Mouse (Mus musculus): ENCODE measurements around the gene Card11. TPM values are rescaled to one million over a fixed set of nuclear protein-coding genes. Genes with fewer than 3 reads are reported as not detected.

Card11 gene
- polyA plus RNA-seq, 1 experiment from 2014 or later: 0.42 TPM

DNA sequence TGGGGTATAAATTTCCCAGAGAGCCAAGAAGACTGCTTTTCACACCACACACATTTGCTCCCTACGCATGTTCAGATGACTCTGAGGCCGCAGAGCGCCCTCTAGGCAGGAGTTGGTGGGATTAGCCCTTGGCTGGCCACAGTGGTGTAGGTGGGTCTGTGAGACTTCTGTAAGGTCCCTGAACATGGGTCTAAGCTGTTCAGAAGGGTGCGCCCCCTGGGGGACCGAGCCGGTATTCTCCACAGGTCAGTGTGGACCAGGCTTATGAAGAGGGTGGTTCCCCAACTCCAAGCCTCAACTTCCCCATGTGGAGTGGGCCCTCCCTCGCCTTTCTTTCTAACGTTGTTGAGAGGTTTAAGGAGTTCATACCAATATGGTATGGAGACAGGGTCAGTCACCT lies 110.8 kb downstream of the Card11 start:
- H3K4me3 ChIP-seq: no peak overlapping the region
- peaks cover 4% of the 10 kb centered on the region; the same call in 1 of the 2 replicates for H3K9me3 ChIP-seq
- 45% methylated on average over 8 of the region's 8 CpGs for WGBS
- H3K9ac ChIP-seq: no peak overlapping the region
- peaks cover 27% of the 10 kb centered on the region for H3K4me1 ChIP-seq
- no peak for ATAC-seq (ENCODE audit: low FRiP score, low read depth)
- no peaks in the 10 kb centered on the region for H3K27me3 ChIP-seq
- no peaks in the 10 kb centered on the region for H3K36me3 ChIP-seq
- H3K27ac ChIP-seq: peak overlapping the region; percentile 28; the same call in 1 of the 2 replicates
- H3K4me2 ChIP-seq (replicated peaks): no peak overlapping the region

DNA sequence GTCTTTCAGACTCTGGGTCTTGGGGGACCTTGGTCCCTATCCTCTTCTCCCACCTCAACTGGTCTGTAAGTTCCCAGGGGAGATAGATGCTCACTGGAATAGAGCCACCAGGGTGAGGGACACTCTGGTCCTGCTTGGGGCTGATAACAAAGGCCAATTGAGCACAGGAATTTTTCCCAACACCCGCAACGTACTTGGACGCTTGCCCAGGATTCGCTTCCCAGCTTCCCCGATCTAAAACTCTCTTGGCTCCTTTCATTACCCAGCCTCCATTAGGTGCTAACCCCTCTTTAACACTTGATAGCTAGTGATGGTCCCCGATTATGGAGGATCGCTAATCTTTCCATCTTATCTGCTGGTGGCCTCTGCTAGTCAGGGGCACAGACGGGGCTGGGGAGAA lies 112.5 kb downstream of the Card11 start:
- H3K4me3 ChIP-seq: no peak overlapping the region
- WGBS: 76% methylated on average over 8 of the region's 8 CpGs

DNA sequence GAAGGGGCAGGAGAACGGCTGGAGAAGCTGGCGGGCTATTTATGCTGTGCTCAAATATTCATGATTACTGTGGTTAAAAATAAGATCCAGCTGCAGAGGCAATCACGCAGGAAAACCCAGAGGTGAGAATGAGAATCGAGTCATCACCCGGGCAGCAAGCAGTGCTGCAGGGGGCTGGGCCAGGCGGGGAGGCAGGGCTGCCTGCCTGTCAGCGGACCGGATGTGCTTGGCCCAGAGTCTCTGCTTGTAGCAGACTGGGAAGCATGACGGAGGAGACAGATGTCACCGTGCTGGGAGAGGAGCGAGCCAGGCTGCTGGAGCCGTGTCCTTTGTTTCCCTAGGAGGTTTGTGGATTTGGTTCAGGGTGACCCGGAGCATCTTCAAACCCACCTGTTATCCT lies 115.4 kb downstream of the Card11 start:
- Histone ChIP-seq H3K27me3 (no peaks in the 10 kb centered on the region), H3K9me3 (peaks cover 6% of the 10 kb centered on the region; the same call in 1 of the 2 replicates), H3K4me2 (replicated peaks) (no peak overlapping the region), H3K9ac (no peak overlapping the region), H3K4me3 (no peak overlapping the region), H3K4me1 (peaks cover 12% of the 10 kb centered on the region), H3K27ac (no peak overlapping the region), H3K36me3 (no peaks in the 10 kb centered on the region)
- WGBS: 33% methylated on average over 13 of the region's 13 CpGs
- no peak for ATAC-seq (ENCODE audit: low FRiP score, low read depth)

More for the DNA sequence above, 112.5 kb downstream of the Card11 start:
- H3K9ac ChIP-seq: no peak overlapping the region
- no peaks in the 10 kb centered on the region for H3K27me3 ChIP-seq
- peaks cover 27% of the 10 kb centered on the region for H3K4me1 ChIP-seq
- H3K36me3 ChIP-seq: no peaks in the 10 kb centered on the region
- no peak overlapping the region for H3K4me2 ChIP-seq (replicated peaks)
- no peak for ATAC-seq (ENCODE audit: low FRiP score, low read depth)
- H3K9me3 ChIP-seq: peaks cover 6% of the 10 kb centered on the region; the same call in 1 of the 2 replicates
- H3K27ac ChIP-seq: no peak overlapping the region

DNA sequence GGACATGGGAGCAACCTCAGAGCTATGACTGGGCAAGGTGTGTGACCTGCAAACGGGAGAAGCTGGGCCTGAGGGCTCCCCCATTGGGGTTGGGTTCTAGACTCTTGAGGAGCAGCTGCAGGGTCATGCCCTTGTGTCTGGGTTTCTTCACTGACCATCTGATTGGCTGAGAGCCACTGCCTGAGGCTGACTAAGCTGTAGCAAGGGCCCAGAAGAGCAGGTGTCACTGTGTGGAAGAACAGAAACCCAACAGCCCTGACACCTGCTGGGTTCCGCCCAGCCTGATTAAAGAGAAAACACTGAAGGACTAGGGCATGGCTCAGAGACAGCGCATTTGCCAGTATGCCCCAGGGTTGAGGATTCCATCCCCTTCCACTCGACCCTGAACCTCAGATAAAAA lies 118.0 kb downstream of the Card11 start:
- Histone ChIP-seq H3K36me3 (no peaks in the 10 kb centered on the region), H3K9me3 (peaks cover 6% of the 10 kb centered on the region; the same call in 1 of the 2 replicates), H3K4me2 (replicated peaks) (no peak overlapping the region), H3K4me1 (peaks cover 5% of the 10 kb centered on the region; the same call in 1 of the 2 replicates), H3K27me3 (no peaks in the 10 kb centered on the region), H3K27ac (no peak overlapping the region), H3K4me3 (no peak overlapping the region), H3K9ac (no peak overlapping the region)
- WGBS: 74% methylated on average over 4 of the region's 4 CpGs
- no peak for ATAC-seq (ENCODE audit: low FRiP score, low read depth)

DNA sequence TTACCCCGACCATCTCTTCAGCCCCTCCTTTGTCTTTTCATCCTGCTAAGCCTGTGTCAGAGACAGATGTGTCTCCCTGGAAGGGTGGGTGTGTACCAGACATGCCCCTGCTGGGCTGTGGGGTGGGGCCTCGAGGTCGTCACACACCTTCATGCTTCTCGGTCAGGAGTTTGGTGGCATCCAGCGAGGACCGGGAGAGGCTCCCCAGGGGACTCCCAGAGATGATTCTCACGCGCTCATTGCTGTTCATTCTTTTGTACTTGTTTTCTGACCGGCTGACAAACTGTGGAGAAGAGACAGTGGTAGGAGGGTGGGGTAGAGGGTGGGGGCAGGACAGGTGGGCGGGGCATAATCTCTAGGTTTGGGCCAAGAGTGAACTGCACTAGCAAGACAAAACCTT lies 120.2 kb downstream of the Card11 start:
- no peak overlapping the region for H3K4me3 ChIP-seq
- H3K4me2 ChIP-seq (replicated peaks): no peak overlapping the region
- 48% methylated on average over 10 of the region's 10 CpGs for WGBS

DNA sequence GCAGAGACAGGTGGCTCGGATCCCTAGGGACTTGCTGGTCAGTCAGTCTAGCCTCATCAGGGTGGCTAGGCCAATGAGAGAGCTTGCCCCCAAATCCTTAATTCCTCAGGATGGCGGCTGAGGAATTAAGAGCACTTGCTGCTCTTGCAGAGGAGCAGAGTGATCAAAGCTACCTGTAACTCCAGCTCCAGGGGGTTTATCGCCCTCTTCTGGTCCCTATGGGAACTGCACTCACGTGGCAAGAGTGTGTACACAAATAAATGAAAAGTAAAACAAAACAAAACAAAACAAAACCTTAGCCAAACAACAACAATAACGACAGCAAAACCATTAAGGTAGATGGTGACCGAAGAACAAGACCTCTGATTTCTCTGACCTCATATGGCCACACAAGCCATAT lies 121.7 kb downstream of the Card11 start:
- H3K9ac ChIP-seq: no peak overlapping the region
- no peak overlapping the region for H3K27ac ChIP-seq
- no peaks in the 10 kb centered on the region for H3K36me3 ChIP-seq
- ATAC-seq (ENCODE audit: low FRiP score, low read depth): no peak
- H3K4me2 ChIP-seq (replicated peaks): no peak overlapping the region
- no peak overlapping the region for H3K4me3 ChIP-seq
- WGBS: 67% methylated on average over 6 of the region's 6 CpGs
- H3K4me1 ChIP-seq: peaks cover 2% of the 10 kb centered on the region; the same call in 1 of the 2 replicates
- H3K27me3 ChIP-seq: peaks cover under 1% of the 10 kb centered on the region; the same call in 1 of the 2 replicates
- H3K9me3 ChIP-seq: peaks cover 7% of the 10 kb centered on the region; the same call in 1 of the 2 replicates

More for the DNA sequence above, 120.2 kb downstream of the Card11 start:
- Histone ChIP-seq H3K9me3 (0 out of 2 replicates have a peak, but pooled peaks cover 5% of the 10 kb centered on the region), H3K4me1 (peaks cover 4% of the 10 kb centered on the region; the same call in 1 of the 2 replicates), H3K36me3 (no peaks in the 10 kb centered on the region), H3K27ac (no peak overlapping the region), H3K27me3 (no peaks in the 10 kb centered on the region), H3K9ac (no peak overlapping the region)
- no peak for ATAC-seq (ENCODE audit: low FRiP score, low read depth)

DNA sequence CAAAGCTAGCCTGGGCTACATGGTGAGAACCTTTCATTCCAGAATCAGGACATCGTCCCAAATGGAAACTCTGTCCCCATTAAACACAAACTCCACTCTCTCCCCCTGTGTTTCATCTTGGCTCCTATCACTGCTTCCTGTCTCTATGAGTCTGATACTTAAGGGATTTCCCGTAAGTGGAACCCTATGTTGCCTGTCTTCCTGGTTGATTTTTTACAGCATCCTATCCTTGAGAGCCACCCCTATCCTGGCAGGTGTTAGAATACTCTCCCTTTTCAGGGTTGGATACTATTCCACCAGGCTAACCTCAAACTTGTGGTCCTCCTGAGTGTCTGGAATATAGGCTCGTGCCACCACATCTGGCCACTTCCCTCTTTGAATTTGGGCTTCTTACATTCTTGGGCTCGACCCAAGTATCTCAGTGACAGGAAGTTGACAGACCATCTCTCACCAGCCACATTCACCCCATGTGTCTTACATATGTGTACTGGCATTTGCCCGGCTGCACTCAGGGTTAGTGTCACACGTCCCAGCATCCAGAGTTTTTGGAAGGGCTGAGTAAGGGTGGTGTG lies 126.6 kb downstream of the Card11 start:
- Histone ChIP-seq H3K27ac (no peak overlapping the region), H3K9ac (no peak overlapping the region), H3K27me3 (peaks cover 5% of the 10 kb centered on the region; the same call in 1 of the 2 replicates), H3K9me3 (peaks cover 7% of the 10 kb centered on the region; the same call in 1 of the 2 replicates), H3K4me1 (peaks cover 37% of the 10 kb centered on the region), H3K36me3 (no peaks in the 10 kb centered on the region), H3K4me2 (replicated peaks) (peak overlapping the region; percentile 52; the same call in 1 of the 2 replicates), H3K4me3 (no peak overlapping the region)
- 75% methylated on average over 6 of the region's 6 CpGs for WGBS
- no peak for ATAC-seq (ENCODE audit: low FRiP score, low read depth)

DNA sequence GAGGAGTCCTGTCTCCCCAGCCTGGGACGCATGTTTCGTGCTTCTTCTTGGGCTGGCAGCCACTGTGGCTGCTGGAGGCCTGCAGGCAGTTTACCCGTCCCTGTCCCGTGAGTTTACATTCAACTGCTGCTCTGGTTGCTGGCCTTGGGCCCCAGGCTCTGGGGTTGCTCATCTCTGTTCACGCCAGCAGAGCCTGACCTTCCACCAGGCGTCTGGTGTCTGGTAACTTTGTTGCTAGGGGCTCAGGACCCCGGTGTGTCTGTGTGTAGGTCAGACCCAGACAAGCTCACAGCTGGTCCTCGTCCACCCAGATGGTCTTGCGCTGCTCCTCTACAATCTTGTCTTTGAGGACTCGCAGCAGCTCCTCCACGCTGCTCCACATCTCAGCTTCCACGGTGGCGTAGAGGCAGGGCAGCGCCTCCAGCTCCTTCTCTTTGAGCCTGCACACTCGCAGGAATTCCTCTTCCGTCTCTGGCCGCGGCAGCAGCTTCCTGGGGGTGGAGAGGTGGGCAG lies 127.3 kb downstream of the Card11 start:
- peak; percentile 18; the same call in 1 of the 2 replicates for ATAC-seq (ENCODE audit: low FRiP score, low read depth)
- Histone ChIP-seq H3K4me3 (peak overlapping the region; percentile 10; the same call in 1 of the 2 replicates), H3K36me3 (no peaks in the 10 kb centered on the region), H3K4me2 (replicated peaks) (peak overlapping the region; percentile 52), H3K27ac (no peak overlapping the region), H3K9ac (0 out of 2 replicates have a peak overlapping the region, but pooled peaks have one; percentile 1), H3K4me1 (peaks cover 37% of the 10 kb centered on the region), H3K9me3 (peaks cover 4% of the 10 kb centered on the region; the same call in 1 of the 2 replicates), H3K27me3 (peaks cover 5% of the 10 kb centered on the region; the same call in 1 of the 2 replicates)
- WGBS: 9% methylated on average over 18 of the region's 18 CpGs

DNA sequence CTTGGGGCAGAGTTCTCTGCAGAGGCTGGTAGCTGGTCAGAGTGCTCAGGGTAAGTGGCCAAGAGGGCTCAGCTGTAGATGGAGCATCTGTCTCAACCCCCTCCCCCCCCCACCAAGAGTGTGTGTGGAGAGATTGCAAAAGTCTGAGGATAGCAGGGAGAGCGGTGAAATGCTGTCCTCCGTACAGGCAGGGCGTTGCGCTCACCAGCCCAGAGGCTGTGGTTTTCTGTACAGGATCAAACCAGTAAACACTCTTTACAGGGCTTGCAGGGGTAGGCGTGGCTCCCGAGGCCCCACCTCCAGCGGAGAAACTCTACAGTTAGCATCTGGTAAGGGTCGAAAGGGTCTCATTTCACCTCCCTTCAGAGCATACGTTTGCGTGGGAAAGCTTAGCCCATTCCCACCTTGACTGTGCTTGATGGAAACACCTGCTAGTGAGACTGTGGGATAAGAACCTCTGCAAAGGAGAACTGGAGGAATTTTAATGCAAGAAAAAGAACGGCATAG lies 127.8 kb downstream of the Card11 start:
- H3K9ac ChIP-seq: no peak overlapping the region
- WGBS: 6% methylated on average over 11 of the region's 11 CpGs
- peak; percentile 49 for ATAC-seq (ENCODE audit: low FRiP score, low read depth)

DNA sequence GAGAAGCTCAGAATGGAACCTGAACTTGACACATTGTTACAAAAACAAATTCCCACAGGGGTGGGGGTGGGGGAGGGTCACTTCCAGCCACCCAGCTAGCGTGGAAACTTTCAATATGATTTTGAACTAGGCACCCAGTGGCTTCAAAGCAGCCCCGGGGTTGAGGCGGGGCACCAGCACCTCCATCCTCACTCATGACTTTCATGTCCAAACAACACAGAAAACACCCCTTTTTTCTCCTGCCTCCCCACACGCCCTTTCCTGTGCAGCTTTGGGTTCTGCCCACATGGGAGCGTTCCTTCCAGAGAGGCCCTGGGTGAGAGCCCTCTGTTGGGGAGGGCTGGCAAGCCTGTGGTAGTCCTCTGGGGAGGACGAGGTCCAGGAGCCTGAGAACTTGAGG lies 129.1 kb downstream of the Card11 start:
- ATAC-seq (ENCODE audit: low FRiP score, low read depth): no peak
- H3K4me3 ChIP-seq: no peak overlapping the region
- H3K4me2 ChIP-seq (replicated peaks): no peak overlapping the region
- WGBS: 52% methylated on average over 6 of the region's 6 CpGs
- no peak overlapping the region for H3K27ac ChIP-seq
- H3K9me3 ChIP-seq: peaks cover 4% of the 10 kb centered on the region; the same call in 1 of the 2 replicates
- H3K27me3 ChIP-seq: peaks cover 5% of the 10 kb centered on the region; the same call in 1 of the 2 replicates
- no peak overlapping the region for H3K9ac ChIP-seq
- H3K4me1 ChIP-seq: peaks cover 37% of the 10 kb centered on the region
- H3K36me3 ChIP-seq: no peaks in the 10 kb centered on the region

More for the DNA sequence above, 127.8 kb downstream of the Card11 start:
- Histone ChIP-seq H3K27me3 (peaks cover 5% of the 10 kb centered on the region; the same call in 1 of the 2 replicates), H3K4me1 (peaks cover 37% of the 10 kb centered on the region), H3K36me3 (no peaks in the 10 kb centered on the region), H3K4me2 (replicated peaks) (peak overlapping the region; percentile 52), H3K27ac (0 out of 2 replicates have a peak overlapping the region, but pooled peaks have one; percentile 3), H3K9me3 (peaks cover 4% of the 10 kb centered on the region; the same call in 1 of the 2 replicates), H3K4me3 (peak overlapping the region; percentile 10; the same call in 1 of the 2 replicates)

DNA sequence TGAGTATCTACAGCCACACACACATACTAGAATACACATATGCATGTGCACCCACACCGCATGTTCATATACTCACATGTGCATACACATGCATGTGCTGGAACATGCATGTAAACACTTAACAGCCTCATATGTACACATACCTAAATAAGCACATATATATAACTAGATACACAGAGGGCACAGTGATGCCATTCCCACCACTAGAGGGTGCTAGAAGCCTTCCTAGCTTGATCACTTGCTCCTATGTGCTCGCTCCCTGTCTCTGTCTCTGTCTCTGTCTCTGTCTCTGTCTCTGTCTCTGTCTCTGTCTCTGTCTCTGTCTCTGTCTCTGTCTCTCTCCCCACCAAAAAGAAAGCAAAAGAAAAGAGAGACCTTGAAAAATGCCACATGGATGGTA lies 131.3 kb downstream of the Card11 start:
- Histone ChIP-seq H3K4me2 (replicated peaks) (no peak overlapping the region), H3K9me3 (no peaks in the 10 kb centered on the region), H3K4me1 (peaks cover 37% of the 10 kb centered on the region), H3K4me3 (no peak overlapping the region), H3K27ac (no peak overlapping the region), H3K36me3 (no peaks in the 10 kb centered on the region), H3K27me3 (peaks cover 5% of the 10 kb centered on the region; the same call in 1 of the 2 replicates), H3K9ac (no peak overlapping the region)
- 67% methylated on average over 2 of the region's 2 CpGs for WGBS
- ATAC-seq (ENCODE audit: low FRiP score, low read depth): no peak

DNA sequence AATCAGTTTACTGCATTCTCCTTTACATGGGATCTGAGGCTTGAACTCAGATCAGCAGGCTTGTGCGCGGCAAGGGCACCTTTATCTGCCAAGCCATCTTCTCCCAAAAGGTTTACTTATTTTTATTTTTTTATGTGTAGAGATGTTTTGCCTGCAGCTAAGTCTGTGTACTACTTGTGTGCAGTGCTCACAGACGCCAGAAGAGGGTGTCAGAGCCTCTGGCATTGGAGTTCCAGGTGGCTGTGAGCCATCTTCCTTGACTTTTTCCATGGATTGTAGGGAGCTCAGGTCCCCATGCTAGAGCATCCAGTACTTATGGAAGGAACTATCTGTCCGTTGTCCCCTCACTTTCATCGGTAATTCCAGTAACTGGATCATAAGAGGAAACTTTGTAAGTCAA lies 140.7 kb downstream of the Card11 start:
- Histone ChIP-seq H3K27ac (no peak overlapping the region), H3K36me3 (no peaks in the 10 kb centered on the region), H3K4me3 (no peak overlapping the region), H3K4me2 (replicated peaks) (no peak overlapping the region), H3K4me1 (peaks cover 9% of the 10 kb centered on the region), H3K27me3 (no peaks in the 10 kb centered on the region), H3K9me3 (no peaks in the 10 kb centered on the region), H3K9ac (no peak overlapping the region)
- WGBS: 82% methylated on average over 5 of the region's 5 CpGs
- ATAC-seq (ENCODE audit: low FRiP score, low read depth): no peak

Measured in limb, embryonic 13.5 days (tissue).